Mouse (Mus musculus): ENCODE data around the gene Zfp827. TPM values are rescaled to one million over a fixed set of nuclear protein-coding genes. Genes with fewer than 3 reads are reported as not detected.
A peak's percentile ranks its signal among the peaks of the same experiment; 100 is the strongest.

Gene Zfp827
- total RNA-seq, 1 experiment from 2014 or later = 8.5 TPM

GRCm38 (mm10) chr8:79225586-79225985, 197.3 kb downstream of the Zfp827 start:
- peak; percentile 93 to 96 for ATAC-seq (replicated peaks in 1 of 2; ENCODE audit: insufficient read depth in 1 of 2, low FRiP score in 2 of 2, low TSS enrichment in 1 of 2, low read depth in 1 of 2, poor library complexity in 2 of 2, severe bottlenecking in 2 of 2)

DNA sequence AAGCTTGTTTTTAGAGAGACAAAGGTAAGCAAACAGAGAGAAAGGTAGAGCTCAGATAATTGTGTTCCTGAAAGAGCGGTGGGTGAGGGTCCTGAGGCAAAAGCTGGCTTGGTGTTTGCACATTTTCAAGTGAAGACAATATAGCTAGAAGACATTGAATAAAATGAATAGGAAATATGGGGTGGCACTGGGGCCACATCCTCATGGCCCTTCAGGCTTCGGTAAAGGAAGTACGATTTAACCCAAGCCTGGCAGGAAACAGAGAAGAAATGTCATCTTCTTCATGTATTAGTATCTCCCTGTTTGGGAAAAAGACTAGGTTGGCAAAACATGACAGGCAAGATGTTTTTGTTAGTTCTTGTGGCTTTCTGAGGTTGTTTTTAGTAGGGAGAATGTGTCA, 197.8 kb downstream of the Zfp827 start:
- ATAC-seq (replicated peaks in 1 of 2; ENCODE audit: insufficient read depth in 1 of 2, low FRiP score in 2 of 2, low TSS enrichment in 1 of 2, low read depth in 1 of 2, poor library complexity in 2 of 2, severe bottlenecking in 2 of 2) = no peak; a peak in 1 of 4 replicates

DNA sequence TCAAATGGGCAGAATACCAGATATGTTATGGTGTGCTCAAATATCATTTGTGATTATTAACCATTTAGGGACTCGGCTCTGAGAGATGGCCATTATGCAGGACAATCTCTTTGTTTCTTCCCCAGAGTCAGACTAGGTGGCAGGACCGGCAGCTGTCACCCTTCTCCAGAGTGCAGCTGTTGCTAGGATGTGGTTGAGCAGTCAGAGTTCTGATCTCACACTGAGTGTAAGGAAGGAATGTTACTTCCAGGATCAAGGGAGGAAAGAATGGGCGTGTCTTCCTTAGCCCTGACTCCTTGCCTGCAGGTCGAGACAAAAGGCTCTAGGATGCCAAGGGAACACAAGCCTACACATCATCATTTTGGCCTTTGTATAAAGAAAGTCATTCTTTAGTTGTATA, 199.0 kb downstream of the Zfp827 start:
- no peak for ATAC-seq (replicated peaks in 1 of 2; ENCODE audit: insufficient read depth in 1 of 2, low FRiP score in 2 of 2, low TSS enrichment in 1 of 2, low read depth in 1 of 2, poor library complexity in 2 of 2, severe bottlenecking in 2 of 2)

- no peak for ATAC-seq (replicated peaks in 1 of 2; ENCODE audit: insufficient read depth in 1 of 2, low FRiP score in 2 of 2, low TSS enrichment in 1 of 2, low read depth in 1 of 2, poor library complexity in 2 of 2, severe bottlenecking in 2 of 2)
Measured at GRCm38 (mm10) chr8:79227916-79228315, 199.7 kb downstream of the Zfp827 start.

DNA sequence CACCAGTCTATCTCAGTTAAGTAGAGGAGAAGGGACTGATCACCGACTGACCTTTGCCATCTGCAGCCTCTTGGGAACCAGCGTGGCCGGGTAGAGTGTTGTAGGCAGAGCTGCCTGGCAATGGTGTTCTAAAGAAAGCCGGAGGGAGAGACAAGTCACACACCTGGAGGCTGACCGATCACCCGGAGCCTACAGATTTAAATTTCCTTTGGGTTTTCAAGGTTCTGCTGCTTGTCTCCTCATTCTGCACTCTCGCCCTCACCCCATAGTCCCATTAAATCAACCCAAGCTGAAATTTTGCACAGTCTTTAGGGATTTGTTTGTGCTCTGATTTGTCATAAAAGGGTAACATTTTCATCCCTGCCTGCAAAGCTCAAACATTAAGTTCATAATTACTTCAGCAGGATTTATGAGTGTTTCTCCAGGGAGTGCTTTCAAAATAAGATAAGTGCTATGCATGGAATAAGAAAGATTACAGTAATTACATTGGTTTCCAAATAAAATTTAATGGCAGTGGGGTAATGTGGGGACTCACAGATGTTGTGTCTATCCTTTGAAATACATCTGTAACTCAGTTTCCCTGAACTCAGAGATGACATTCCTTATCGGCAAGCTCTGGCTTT, 201.1 kb downstream of the Zfp827 start:
- ATAC-seq (replicated peaks in 1 of 2; ENCODE audit: insufficient read depth in 1 of 2, low FRiP score in 2 of 2, low TSS enrichment in 1 of 2, low read depth in 1 of 2, poor library complexity in 2 of 2, severe bottlenecking in 2 of 2) = no peak

DNA sequence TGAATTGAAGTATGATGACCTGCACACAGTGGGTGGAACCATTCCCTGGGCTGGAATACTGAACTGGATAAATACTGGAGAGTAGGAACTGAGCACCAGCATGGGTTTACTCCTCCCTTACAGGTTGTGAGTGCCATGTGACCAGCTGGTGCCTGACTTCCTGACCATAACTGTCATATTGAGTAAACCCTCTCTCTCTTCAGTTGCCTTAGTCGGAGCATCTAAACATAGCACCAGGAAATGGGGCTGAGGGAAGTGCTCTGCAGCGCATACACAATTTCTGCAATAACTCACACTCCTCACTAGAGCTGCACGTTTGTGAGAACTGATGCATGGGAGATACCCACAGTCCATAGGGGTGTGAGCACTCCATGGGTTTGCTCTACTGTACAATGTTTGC, 211.1 kb downstream of the Zfp827 start:
- ATAC-seq (replicated peaks in 1 of 2; ENCODE audit: insufficient read depth in 1 of 2, low FRiP score in 2 of 2, low TSS enrichment in 1 of 2, low read depth in 1 of 2, poor library complexity in 2 of 2, severe bottlenecking in 2 of 2) = peak in 1 of 2 experiments; percentile 21; a peak in 1 of 4 replicates

DNA sequence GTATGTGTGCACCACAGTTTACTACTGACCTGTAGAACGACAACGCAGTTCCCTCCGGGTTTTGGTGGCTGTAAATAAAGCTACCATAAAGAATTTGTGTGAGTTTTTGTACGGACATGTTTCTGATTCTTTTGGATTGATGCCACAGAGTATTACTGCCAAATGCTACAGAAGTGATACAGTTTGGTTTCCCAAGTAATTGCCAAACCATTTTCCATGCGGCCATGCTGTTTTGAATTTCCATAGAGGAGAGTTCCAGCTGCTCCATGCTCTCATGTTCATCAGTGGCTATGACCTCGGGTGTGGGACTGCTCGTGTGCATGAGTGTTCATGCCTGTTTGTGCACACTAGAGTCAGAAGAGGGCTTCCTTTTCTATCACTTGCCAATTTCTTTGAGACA, 211.8 kb downstream of the Zfp827 start:
- no peak for ATAC-seq (replicated peaks in 1 of 2; ENCODE audit: insufficient read depth in 1 of 2, low FRiP score in 2 of 2, low TSS enrichment in 1 of 2, low read depth in 1 of 2, poor library complexity in 2 of 2, severe bottlenecking in 2 of 2)

Other genes starting within 250 kb of the Zfp827 start
- gene Lsm6, start 207.3 kb upstream of the Zfp827 start, total RNA-seq (2017) = 52.2 and 132 TPM in 2 replicates
- not detected in 2 replicates for gene 1700011L22Rik, start 220.1 kb downstream of the Zfp827 start, total RNA-seq (2017)

Data from hematopoietic stem cell, adult 5-6 weeks (primary cell).